Mouse (Mus musculus) midbrain, embryonic 12.5 days (tissue): ENCODE data around the gene Siah2. TPM values are rescaled to one million over a fixed set of nuclear protein-coding genes. Genes with fewer than 3 reads are reported as not detected.

Experiments
- ATAC-seq: fragments of 200-750 bp; cut with Nextera tagmentation; 2 replicates; pipeline ENCODE4 v1.8.0; 2017; ENCODE audit warnings: low read depth, moderate TSS enrichment, moderate library complexity; ENCODE audit not compliant: low FRiP score
- H3K27ac ChIP-seq: fragments of 300-500 bp; sonication (generic); replicated peaks from 2 replicates; pipeline ENCODE4 v1.5.1; 2016; ENCODE audit warnings: mild to moderate bottlenecking
- H3K27me3 ChIP-seq: fragments of 300-500 bp; sonication (generic); 2 replicates; pipeline ENCODE4 v1.6.1; 2016; ENCODE audit warnings: mild to moderate bottlenecking
- H3K36me3 ChIP-seq: fragments of 300-500 bp; sonication (generic); 2 replicates; pipeline ENCODE4 v1.6.1; 2016
- H3K4me1 ChIP-seq: fragments of 300-500 bp; sonication (generic); 2 replicates; pipeline ENCODE4 v1.6.1; 2016
- H3K4me2 ChIP-seq: fragments of 300-500 bp; sonication (generic); replicated peaks from 2 replicates; pipeline ENCODE4 v1.6.1; 2016; ENCODE audit warnings: mild to moderate bottlenecking, moderate library complexity
- H3K4me3 ChIP-seq: fragments of 300-500 bp; sonication (generic); 2 replicates; pipeline ENCODE4 v1.5.1; 2016; ENCODE audit warnings: mild to moderate bottlenecking
- H3K9ac ChIP-seq: fragments of 300-500 bp; sonication (generic); replicated peaks from 2 replicates; pipeline ENCODE4 v1.6.1; 2016; ENCODE audit warnings: mild to moderate bottlenecking, moderate library complexity
- H3K9me3 ChIP-seq: fragments of 300-500 bp; sonication (generic); 2 replicates; pipeline ENCODE4 v1.6.1; 2016; ENCODE audit warnings: mild to moderate bottlenecking
- WGBS: fragments of 180-500 bp; shearing (Covaris S2); methylation state at CpG from one replicate; pipeline ENCODE4 v1.1.7; 2016; 5-methylcytosine and 5-hydroxymethylcytosine counted together
- polyA plus RNA-seq: library from polyadenylated mRNA; unstranded; fragments of >200 nt; fragmentation: Nextera tagmentation; extraction: Ambion mirVana; gene quantifications from 2 replicates; pipeline ENCODE4 v1.2.1, GENCODE M21; 2016

Siah2 gene
- polyA plus RNA-seq, 1 experiment from 2014 or later = 5.8 TPM

- no peak for ATAC-seq
- Histone ChIP-seq H3K9ac (no peak overlapping the region), H3K27me3 (no peaks in the 10 kb centered on the region), H3K4me2 (no peak overlapping the region), H3K36me3 (peaks cover 4% of the 10 kb centered on the region; the same call in 1 of the 2 replicates), H3K27ac (no peak overlapping the region), H3K9me3 (no peaks in the 10 kb centered on the region), H3K4me1 (peaks cover 16% of the 10 kb centered on the region), H3K4me3 (no peak overlapping the region)
- 68% methylated on average over 4 of the region's 4 CpGs for WGBS
These were observed 12.2 kb downstream of the Siah2 start for GRCm38 (mm10) chr3:58679996-58680395.

- Histone ChIP-seq H3K27me3 (no peaks in the 10 kb centered on the region), H3K9me3 (no peaks in the 10 kb centered on the region), H3K4me2 (no peak overlapping the region), H3K4me3 (no peak overlapping the region), H3K9ac (no peak overlapping the region), H3K36me3 (peaks cover 4% of the 10 kb centered on the region; the same call in 1 of the 2 replicates), H3K4me1 (peaks cover 16% of the 10 kb centered on the region), H3K27ac (no peak overlapping the region)
- WGBS = 36% methylated on average over 2 of the region's 2 CpGs
- ATAC-seq = no peak
These were observed 13.3 kb downstream of the Siah2 start for GRCm38 (mm10) chr3:58678905-58679304.

- ATAC-seq = no peak
- H3K4me3 ChIP-seq = no peak overlapping the region
- H3K9ac ChIP-seq = no peak overlapping the region
- H3K4me2 ChIP-seq = no peak overlapping the region
- H3K36me3 ChIP-seq = peaks cover 4% of the 10 kb centered on the region; the same call in 1 of the 2 replicates
- no peaks in the 10 kb centered on the region for H3K9me3 ChIP-seq
- 60% methylated on average over 8 of the region's 8 CpGs for WGBS
- H3K27me3 ChIP-seq = no peaks in the 10 kb centered on the region
- peaks cover 16% of the 10 kb centered on the region for H3K4me1 ChIP-seq
- H3K27ac ChIP-seq = no peak overlapping the region
These were observed 13.8 kb downstream of the Siah2 start for GRCm38 (mm10) chr3:58678384-58678783.

- WGBS = 60% methylated on average over 3 of the region's 3 CpGs
- H3K36me3 ChIP-seq = peaks cover 4% of the 10 kb centered on the region; the same call in 1 of the 2 replicates
- peak; percentile 44; the same call in 1 of the 2 replicates for ATAC-seq
- H3K4me1 ChIP-seq = peaks cover 16% of the 10 kb centered on the region
- H3K27ac ChIP-seq = no peak overlapping the region
- no peak overlapping the region for H3K4me3 ChIP-seq
- H3K4me2 ChIP-seq = no peak overlapping the region
- H3K9ac ChIP-seq = no peak overlapping the region; the same call in 1 of the 2 replicates
- no peaks in the 10 kb centered on the region for H3K27me3 ChIP-seq
- no peaks in the 10 kb centered on the region for H3K9me3 ChIP-seq
These were observed 14.6 kb downstream of the Siah2 start for GRCm38 (mm10) chr3:58677615-58678014.

- Histone ChIP-seq H3K27ac (no peak overlapping the region), H3K9me3 (no peaks in the 10 kb centered on the region), H3K27me3 (no peaks in the 10 kb centered on the region), H3K4me1 (peaks cover 7% of the 10 kb centered on the region), H3K4me2 (no peak overlapping the region), H3K9ac (no peak overlapping the region), H3K4me3 (no peak overlapping the region), H3K36me3 (peaks cover 4% of the 10 kb centered on the region; the same call in 1 of the 2 replicates)
- 97% methylated on average over 5 of the region's 5 CpGs for WGBS
- no peak for ATAC-seq
These were observed 18.9 kb downstream of the Siah2 start for GRCm38 (mm10) chr3:58673295-58673694.

GRCm38 (mm10) chr3:58672481-58673183 is 19.6 kb downstream of the Siah2 start:
- Histone ChIP-seq H3K27ac (no peak overlapping the region), H3K9me3 (no peaks in the 10 kb centered on the region), H3K27me3 (no peaks in the 10 kb centered on the region), H3K4me1 (peaks cover 5% of the 10 kb centered on the region), H3K4me3 (no peak overlapping the region), H3K9ac (no peak overlapping the region), H3K4me2 (no peak overlapping the region), H3K36me3 (peaks cover 4% of the 10 kb centered on the region; the same call in 1 of the 2 replicates)
- WGBS = 80% methylated on average over 4 of the region's 4 CpGs
- no peak for ATAC-seq

GRCm38 (mm10) chr3:58671616-58672250 is 20.5 kb downstream of the Siah2 start:
- no peaks in the 10 kb centered on the region for H3K4me1 ChIP-seq
- H3K4me3 ChIP-seq = no peak overlapping the region
- WGBS = 74% methylated on average over 6 of the region's 6 CpGs
- no peaks in the 10 kb centered on the region for H3K9me3 ChIP-seq
- no peak overlapping the region for H3K9ac ChIP-seq
- no peak overlapping the region for H3K4me2 ChIP-seq
- no peak overlapping the region for H3K27ac ChIP-seq
- peaks cover 4% of the 10 kb centered on the region; the same call in 1 of the 2 replicates for H3K36me3 ChIP-seq
- no peak for ATAC-seq
- H3K27me3 ChIP-seq = no peaks in the 10 kb centered on the region

GRCm38 (mm10) chr3:58663970-58664369 is 28.2 kb downstream of the Siah2 start:
- H3K4me1 ChIP-seq = no peaks in the 10 kb centered on the region
- H3K9ac ChIP-seq = no peak overlapping the region
- H3K36me3 ChIP-seq = no peaks in the 10 kb centered on the region
- no peak overlapping the region for H3K4me2 ChIP-seq
- no peaks in the 10 kb centered on the region for H3K27me3 ChIP-seq
- 88% methylated on average over 7 of the region's 7 CpGs for WGBS
- no peak overlapping the region for H3K4me3 ChIP-seq
- H3K27ac ChIP-seq = no peak overlapping the region
- ATAC-seq = no peak
- peaks cover 3% of the 10 kb centered on the region; the same call in 1 of the 2 replicates for H3K9me3 ChIP-seq

GRCm38 (mm10) chr3:58660636-58661035 is 31.6 kb downstream of the Siah2 start:
- H3K9ac ChIP-seq = no peak overlapping the region
- no peak overlapping the region for H3K27ac ChIP-seq
- no peaks in the 10 kb centered on the region for H3K9me3 ChIP-seq
- no peak overlapping the region for H3K4me3 ChIP-seq
- ATAC-seq = no peak
- WGBS = 91% methylated on average over 4 of the region's 4 CpGs
- H3K36me3 ChIP-seq = no peaks in the 10 kb centered on the region
- H3K4me1 ChIP-seq = no peaks in the 10 kb centered on the region
- H3K4me2 ChIP-seq = no peak overlapping the region
- no peaks in the 10 kb centered on the region for H3K27me3 ChIP-seq

GRCm38 (mm10) chr3:58657356-58657755 is 34.8 kb downstream of the Siah2 start:
- H3K36me3 ChIP-seq = no peaks in the 10 kb centered on the region
- H3K9ac ChIP-seq = no peak overlapping the region
- ATAC-seq = no peak
- H3K4me1 ChIP-seq = no peaks in the 10 kb centered on the region
- no peak overlapping the region for H3K4me3 ChIP-seq
- no peak overlapping the region for H3K27ac ChIP-seq
- no peaks in the 10 kb centered on the region for H3K27me3 ChIP-seq
- no peaks in the 10 kb centered on the region for H3K9me3 ChIP-seq
- WGBS = 36% methylated on average over 2 of the region's 2 CpGs
- no peak overlapping the region for H3K4me2 ChIP-seq

GRCm38 (mm10) chr3:58655362-58656130 is 36.7 kb downstream of the Siah2 start:
- Histone ChIP-seq H3K4me1 (no peaks in the 10 kb centered on the region), H3K27me3 (no peaks in the 10 kb centered on the region), H3K9ac (no peak overlapping the region), H3K4me2 (no peak overlapping the region), H3K9me3 (no peaks in the 10 kb centered on the region), H3K36me3 (no peaks in the 10 kb centered on the region), H3K27ac (no peak overlapping the region), H3K4me3 (no peak overlapping the region)
- 53% methylated on average over 17 of the region's 17 CpGs for WGBS
- ATAC-seq = peak; percentile 78; the same call in 1 of the 2 replicates

- Histone ChIP-seq H3K9ac (no peak overlapping the region), H3K27me3 (no peaks in the 10 kb centered on the region), H3K36me3 (no peaks in the 10 kb centered on the region), H3K4me1 (no peaks in the 10 kb centered on the region), H3K27ac (no peak overlapping the region), H3K4me2 (no peak overlapping the region), H3K4me3 (no peak overlapping the region), H3K9me3 (no peaks in the 10 kb centered on the region)
- 66% methylated on average over 5 of the region's 5 CpGs for WGBS
- ATAC-seq = no peak
These were observed 38.3 kb downstream of the Siah2 start for GRCm38 (mm10) chr3:58653907-58654306.
